Mouse (Mus musculus) sigmoid colon, adult 10 weeks (tissue): ENCODE measurements around the gene Neurl2. TPM values are rescaled to one million over a fixed set of nuclear protein-coding genes. Genes with fewer than 3 reads are reported as not detected.

ENCODE experiments used
- polyA plus RNA-seq: library from polyadenylated mRNA; stranded (reverse); fragments of 350-450 nt; fragmentation: Illumina TruSeq; extraction: RNeasy Lipid Tissue Mini Kit (QIAGEN cat#74804); gene quantifications from one replicate; pipeline ENCODE4 v1.2.3, GENCODE M21; 2014; ENCODE audit warnings: low read depth, low replicate concordance

Neurl2 gene
- polyA plus RNA-seq = not detected

DNA sequence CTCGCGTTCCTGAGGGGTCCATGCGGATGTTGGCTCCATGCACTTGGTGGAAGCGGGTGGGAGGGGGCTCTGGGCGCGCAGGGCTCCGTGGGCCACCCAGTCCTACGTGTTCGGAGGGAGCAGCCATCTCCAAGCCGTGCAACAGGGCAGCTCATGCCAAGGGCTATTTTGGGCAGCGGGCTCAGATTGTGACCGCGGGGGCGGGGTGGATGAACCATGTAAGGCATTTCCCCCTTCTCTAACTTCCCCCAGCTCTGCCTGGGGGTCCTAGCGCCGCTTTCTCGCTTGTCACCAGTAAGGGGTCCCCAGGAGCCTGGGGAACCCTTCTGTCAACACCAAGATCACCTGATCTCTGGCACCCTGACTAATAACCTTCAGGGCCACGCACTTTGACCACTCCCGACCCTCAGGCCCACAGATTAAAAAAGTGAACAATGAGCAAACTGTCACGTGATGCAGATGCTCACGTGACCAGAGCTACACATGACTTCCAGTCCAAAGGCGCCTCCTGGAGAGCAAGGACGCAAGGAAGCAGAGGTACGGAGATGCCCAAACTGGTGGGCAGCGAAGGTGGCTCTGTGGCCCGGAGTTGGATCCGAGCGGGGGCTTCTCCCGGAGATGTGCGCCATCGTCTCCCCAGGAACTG is at the start of gene Neurl2:
Gene Neurl2, minus strand, starts transcription at position 143 of the 646 bp plus-strand sequence.

DNA sequence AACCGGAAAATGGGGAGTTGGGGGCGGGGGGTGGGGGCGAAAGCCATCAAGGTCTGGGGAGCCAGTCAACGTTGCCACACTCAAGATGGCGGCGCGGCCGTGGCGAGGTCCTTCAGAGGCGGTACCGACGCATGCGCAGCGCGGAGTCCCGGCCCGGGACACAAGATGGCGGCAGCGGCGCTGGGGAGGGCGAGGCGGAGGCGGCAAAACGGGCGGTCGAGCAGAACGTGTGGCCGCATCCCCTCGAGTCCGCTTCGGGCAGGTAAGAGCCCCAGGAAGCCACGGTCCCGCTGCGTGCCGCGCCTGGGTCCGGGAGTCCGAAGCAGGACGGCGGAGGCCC is 45.9 kb upstream of the Neurl2 start, which contains the start of gene Pcif1:
Gene Pcif1, plus strand, starts transcription at position 77 of the 340 bp plus-strand sequence.

DNA sequence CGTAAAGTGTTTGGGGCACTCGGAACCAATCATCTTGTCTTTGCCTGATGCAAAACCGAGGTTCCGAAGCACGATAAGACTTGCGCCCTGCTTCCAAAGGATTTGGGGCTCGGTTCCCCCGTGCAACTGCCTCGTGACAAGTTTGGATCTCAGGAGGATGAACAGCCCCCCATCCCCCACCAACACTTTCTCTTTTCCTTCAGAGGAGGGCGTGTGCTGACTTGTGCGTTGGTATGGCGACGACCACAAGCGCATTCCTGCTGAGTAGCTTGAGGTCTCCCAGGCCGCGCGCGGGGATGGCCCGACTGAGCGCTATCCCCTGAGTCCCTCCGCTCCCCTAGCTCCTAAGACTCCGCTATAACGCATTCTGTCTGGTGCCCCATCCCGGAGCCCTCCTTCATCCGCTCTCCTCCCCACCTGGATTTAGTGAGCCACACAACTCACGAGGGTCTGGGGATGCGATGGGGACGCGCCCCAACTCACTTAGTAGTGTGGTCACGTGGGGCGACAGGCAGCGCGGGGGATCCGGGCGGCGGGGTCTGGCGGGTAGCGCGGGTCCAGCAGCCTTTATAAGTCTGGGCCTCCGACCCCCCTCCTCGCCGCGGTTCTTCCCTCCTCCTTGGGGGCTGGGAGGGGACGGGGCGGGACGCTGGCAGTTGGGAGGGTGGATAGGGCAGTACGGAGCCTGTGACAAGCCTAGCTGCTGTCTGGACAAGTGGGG is 24.0 kb upstream of the Neurl2 start, which contains the start of gene Pltp:
Gene Pltp, minus strand, starts transcription at position 611 of the 721 bp plus-strand sequence.

DNA sequence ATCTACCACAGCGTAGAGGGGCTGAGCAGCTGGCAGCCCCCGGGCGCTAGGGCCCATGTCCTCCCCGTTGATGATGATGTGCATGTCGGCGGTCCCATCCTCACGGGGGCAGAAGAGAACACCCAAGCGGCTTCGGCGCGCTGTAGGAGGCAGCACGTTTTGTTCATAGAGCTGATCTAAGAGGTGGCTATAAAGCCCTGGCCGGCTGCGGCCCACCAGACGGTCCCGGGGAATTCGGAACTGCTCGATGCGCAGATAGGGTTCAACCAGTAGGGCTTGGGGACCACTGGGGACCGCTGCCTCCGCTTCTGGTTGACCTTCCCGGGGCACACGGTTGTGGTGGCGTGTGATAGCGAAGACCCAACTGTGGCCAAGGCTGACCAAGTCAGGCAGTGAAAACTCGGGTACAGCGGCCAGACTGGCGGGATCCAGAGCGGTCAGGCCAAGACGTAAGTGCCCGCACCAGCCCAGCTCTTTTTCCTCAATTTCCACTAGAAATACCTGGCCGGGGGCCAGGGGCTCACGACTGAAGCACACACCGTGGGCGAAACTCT is 431 bp downstream of the Neurl2 start, which contains the start of gene Ctsa:
Gene Ctsa, plus strand, starts transcription at position 126 of the 554 bp plus-strand sequence.

DNA sequence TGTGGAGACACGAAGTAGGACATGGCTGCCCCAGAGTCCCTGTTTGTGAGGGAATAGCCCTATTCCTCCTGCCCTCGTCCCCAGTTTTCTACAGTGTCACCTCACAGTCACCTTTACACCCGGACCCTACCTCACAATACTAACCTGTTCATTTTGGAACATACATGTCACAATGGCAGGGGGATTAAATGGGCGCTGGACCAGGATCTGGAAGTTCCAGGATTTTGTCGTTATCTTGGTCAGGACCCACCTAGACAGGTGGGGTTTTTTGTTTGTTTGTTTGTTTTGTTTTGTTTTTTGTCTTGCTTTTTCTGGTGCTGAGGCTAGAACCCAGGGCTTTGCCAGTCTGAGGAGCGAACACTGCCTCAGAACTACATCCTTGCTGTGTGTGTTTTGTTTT is 4.8 kb downstream of the Neurl2 start, which contains the start of gene Spata25:
Gene Spata25, minus strand, starts transcription at position 101 of the 400 bp plus-strand sequence.

DNA sequence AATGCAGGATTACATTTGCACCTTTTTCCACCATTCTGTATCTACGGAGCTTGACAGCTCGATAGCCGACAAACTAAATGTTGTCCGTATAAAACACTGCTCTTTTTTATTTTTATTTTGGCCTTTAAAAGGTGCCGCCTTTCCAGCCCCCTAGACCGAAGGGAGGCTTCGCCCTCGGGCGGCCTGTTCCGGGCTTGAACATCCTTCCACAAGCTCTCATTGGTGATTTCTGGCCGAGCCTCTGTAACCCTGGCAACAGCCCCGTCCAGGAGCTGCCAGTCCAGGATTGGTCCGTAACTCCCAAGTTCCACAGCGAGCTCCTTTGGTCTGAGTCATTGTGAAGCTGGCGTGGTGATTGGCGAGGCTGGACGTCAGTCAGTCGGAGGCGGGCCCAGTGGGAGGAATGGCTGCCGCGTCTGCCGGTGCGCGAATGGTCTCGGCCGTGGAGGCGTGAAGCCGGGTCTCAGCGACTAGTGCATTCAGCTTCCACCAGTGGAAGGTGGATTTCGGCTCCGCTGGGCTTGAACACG is 10.6 kb downstream of the Neurl2 start, which contains the start of gene Zswim1:
Gene Zswim1, plus strand, starts transcription at position 51 of the 530 bp plus-strand sequence.

DNA sequence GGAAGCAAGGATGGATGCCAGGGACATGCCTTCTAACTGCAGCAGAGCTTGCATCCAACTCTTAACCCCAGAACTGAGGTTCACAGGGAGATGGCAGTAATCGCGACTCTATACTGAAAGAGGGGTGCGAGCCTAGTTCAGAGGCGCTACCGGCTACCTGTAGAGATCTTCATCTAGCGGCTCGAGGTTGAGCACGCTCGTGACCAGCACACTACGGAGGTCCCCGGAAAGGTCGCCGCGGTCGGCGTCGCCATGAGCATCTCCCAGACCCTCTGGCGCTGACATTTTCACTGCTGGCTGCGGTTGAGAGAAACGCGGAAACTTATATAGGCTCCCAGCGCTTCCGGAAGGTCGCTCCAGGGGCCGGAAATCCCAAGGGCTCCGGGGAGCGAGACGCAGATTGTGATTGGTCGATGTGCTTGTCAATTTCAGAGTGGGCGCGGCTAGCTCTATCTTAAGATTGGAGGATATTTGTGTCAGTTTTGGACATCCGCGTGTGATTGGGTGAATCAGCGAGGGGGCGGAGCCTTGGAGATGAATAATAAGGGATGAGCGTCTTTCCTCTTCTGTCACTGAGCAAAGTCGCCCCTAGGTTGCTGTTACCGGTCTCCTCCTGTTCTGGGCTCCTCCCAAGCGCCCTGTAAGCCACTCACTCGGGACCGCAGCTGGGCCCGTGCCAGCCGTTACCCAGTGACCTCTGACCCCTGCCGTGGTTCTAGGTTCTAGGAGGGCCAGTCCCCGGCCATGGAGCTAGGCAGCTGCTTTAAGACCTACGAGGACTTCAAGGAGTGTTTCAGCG is 28.5 kb downstream of the Neurl2 start, which contains the start of the genes Acot8 and Zswim3:
Gene Acot8, minus strand, starts transcription at position 350 of the 799 bp plus-strand sequence.
Gene Zswim3, plus strand, starts transcription at position 566 of the 799 bp plus-strand sequence.

DNA sequence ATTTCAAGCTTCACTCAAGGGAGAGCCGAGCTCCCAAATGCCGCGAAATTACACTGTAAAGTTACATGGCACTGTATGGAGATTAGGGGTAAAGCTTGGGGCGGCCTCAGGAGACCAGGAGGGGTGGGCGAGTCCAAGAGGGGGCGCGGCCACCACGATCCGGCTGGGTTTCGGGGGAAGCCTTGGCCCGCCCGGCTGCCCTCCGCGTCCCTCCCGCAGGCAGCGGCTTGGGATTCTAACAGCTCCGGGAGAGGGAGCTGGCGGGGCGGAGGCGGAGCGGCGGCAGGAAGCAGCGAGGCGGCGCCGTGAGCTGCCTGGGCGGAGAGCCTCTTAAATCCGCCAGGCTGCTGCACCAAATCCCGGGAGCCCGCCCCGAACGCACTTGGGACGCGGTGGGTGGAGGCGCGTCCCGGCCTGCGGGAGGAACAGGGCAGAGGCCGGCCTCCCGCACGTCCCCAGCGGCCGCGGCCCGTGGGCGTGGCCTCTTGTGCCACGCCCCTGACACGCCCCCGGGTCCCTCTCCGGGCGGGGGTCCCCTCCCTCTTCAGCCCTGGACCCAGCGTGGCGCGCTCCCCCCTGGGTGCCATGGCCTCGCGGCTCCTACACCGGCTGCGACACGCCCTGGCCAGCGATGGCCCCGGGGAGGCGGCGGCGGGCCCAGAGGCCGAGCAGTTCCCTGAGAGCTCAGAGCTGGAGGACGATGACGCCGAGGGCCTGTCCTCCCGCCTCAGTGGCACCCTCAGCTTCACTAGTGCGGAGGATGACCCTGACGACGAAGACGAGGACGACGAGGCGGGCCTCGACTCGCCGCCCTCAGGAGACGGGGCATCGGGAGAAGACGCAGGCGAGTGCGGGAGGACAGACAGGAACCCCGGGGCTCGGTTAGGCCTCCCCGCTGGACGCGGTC is 47.5 kb downstream of the Neurl2 start, which contains the start of gene Snx21:
Gene Snx21, plus strand, starts transcription at position 343 of the 907 bp plus-strand sequence.

Other genes starting within 250 kb of the Neurl2 start
- gene Wfdc6a, start 248.0 kb downstream of the Neurl2 start, polyA plus RNA-seq = not detected
- gene Eppin, start 239.9 kb downstream of the Neurl2 start, polyA plus RNA-seq = not detected
- not detected for gene Wfdc6b, start 219.9 kb downstream of the Neurl2 start, polyA plus RNA-seq
- 0.50 TPM for gene Wfdc8, start 219.8 kb downstream of the Neurl2 start, polyA plus RNA-seq
- not detected for gene Wfdc16, start 194.7 kb downstream of the Neurl2 start, polyA plus RNA-seq
- gene Wfdc10, start 177.4 kb downstream of the Neurl2 start, polyA plus RNA-seq = not detected
- gene Wfdc9, start 176.9 kb downstream of the Neurl2 start, polyA plus RNA-seq = not detected
- not detected for gene Wfdc11, start 159.4 kb downstream of the Neurl2 start, polyA plus RNA-seq
- 0.57 TPM for gene Wfdc13, start 148.3 kb downstream of the Neurl2 start, polyA plus RNA-seq
- gene Spint4, start 135.0 kb downstream of the Neurl2 start, polyA plus RNA-seq = not detected
- not detected for gene Spint5, start 118.2 kb downstream of the Neurl2 start, polyA plus RNA-seq
- 0.82 TPM for gene Wfdc3, start 87.5 kb downstream of the Neurl2 start, polyA plus RNA-seq
- gene Dnttip1, start 87.5 kb downstream of the Neurl2 start, polyA plus RNA-seq = 3.6 TPM
- gene Ube2c, start 63.6 kb downstream of the Neurl2 start, polyA plus RNA-seq = 7.9 TPM
- not detected for gene Tnnc2, start 53.5 kb downstream of the Neurl2 start, polyA plus RNA-seq
- 3.5 TPM for gene Snx21, start 47.6 kb downstream of the Neurl2 start, polyA plus RNA-seq
- 4.1 TPM for gene Acot8, start 28.6 kb downstream of the Neurl2 start, polyA plus RNA-seq
- gene Zswim3, start 28.4 kb downstream of the Neurl2 start, polyA plus RNA-seq = 2.7 TPM
- 1.4 TPM for gene Zswim1, start 10.8 kb downstream of the Neurl2 start, polyA plus RNA-seq
- not detected for gene Spata25, start 4.9 kb downstream of the Neurl2 start, polyA plus RNA-seq
- 43.1 TPM for gene Ctsa, start 583 bp downstream of the Neurl2 start, polyA plus RNA-seq
- 1.9 TPM for gene Pltp, start 24.3 kb upstream of the Neurl2 start, polyA plus RNA-seq
- gene Pcif1, start 45.8 kb upstream of the Neurl2 start, polyA plus RNA-seq = 3.1 TPM
- gene Zfp335, start 78.3 kb upstream of the Neurl2 start, polyA plus RNA-seq = 0.19 TPM
- gene Mmp9, start 107.3 kb upstream of the Neurl2 start, polyA plus RNA-seq = 1.8 TPM
- gene Slc12a5, start 127.3 kb upstream of the Neurl2 start, polyA plus RNA-seq = 0.38 TPM
- 13.0 TPM for gene Ncoa5, start 201.4 kb upstream of the Neurl2 start, polyA plus RNA-seq
- gene Cd40, start 222.2 kb upstream of the Neurl2 start, polyA plus RNA-seq = 0.88 TPM